Mouse (Mus musculus) heart, embryonic 12.5 days (tissue): Measurements from ENCODE around the gene Copz1. TPM values are rescaled to one million over a fixed set of nuclear protein-coding genes. Genes with fewer than 3 reads are reported as not detected.

Experiments used
- ATAC-seq: fragments of 200-750 bp; cut with Nextera tagmentation; 2 replicates; pipeline ENCODE4 v1.8.0; 2017; ENCODE audit warnings: moderate TSS enrichment, moderate library complexity; ENCODE audit not compliant: insufficient number of reproducible peaks, low FRiP score
- H3K27ac ChIP-seq: fragments of 300-500 bp; sonication (generic); 2 replicates; pipeline ENCODE4 v1.5.1; 2016; ENCODE audit warnings: mild to moderate bottlenecking, moderate library complexity; ENCODE audit not compliant: poor library complexity, severe bottlenecking
- H3K27me3 ChIP-seq: fragments of 300-500 bp; sonication (generic); replicated peaks from 2 replicates; pipeline ENCODE4 v1.6.1; 2016; ENCODE audit warnings: mild to moderate bottlenecking, moderate library complexity
- H3K36me3 ChIP-seq: fragments of 300-500 bp; sonication (generic); 2 replicates; pipeline ENCODE4 v1.6.1; 2016; ENCODE audit warnings: mild to moderate bottlenecking, moderate library complexity
- H3K4me1 ChIP-seq: fragments of 300-500 bp; sonication (generic); replicated peaks from 2 replicates; pipeline ENCODE4 v1.6.1; 2016; ENCODE audit warnings: mild to moderate bottlenecking
- H3K4me2 ChIP-seq: fragments of 300-500 bp; sonication (generic); 2 replicates; pipeline ENCODE4 v1.6.1; 2016; ENCODE audit warnings: mild to moderate bottlenecking, moderate library complexity
- H3K4me3 ChIP-seq: fragments of 300-500 bp; sonication (generic); 2 replicates; pipeline ENCODE4 v1.5.1; 2016; ENCODE audit warnings: mild to moderate bottlenecking
- H3K9ac ChIP-seq: fragments of 300-500 bp; sonication (generic); 2 replicates; pipeline ENCODE4 v1.6.1; 2016; ENCODE audit warnings: mild to moderate bottlenecking, moderate library complexity
- H3K9me3 ChIP-seq: fragments of 300-500 bp; sonication (generic); replicated peaks from 2 replicates; pipeline ENCODE4 v1.6.1; 2016; ENCODE audit warnings: mild to moderate bottlenecking, moderate library complexity
- WGBS: fragments of 180-500 bp; shearing (Covaris S2); methylation state at CpG from one replicate; pipeline ENCODE4 v1.1.7; 2016; 5-methylcytosine and 5-hydroxymethylcytosine counted together
- polyA plus RNA-seq: library from polyadenylated mRNA; unstranded; fragments of >200 nt; fragmentation: Nextera tagmentation; extraction: Ambion mirVana; gene quantifications from 2 replicates; pipeline ENCODE4 v1.2.1, GENCODE M21; 2016

Gene Copz1
- 166 TPM in 2 replicates for polyA plus RNA-seq

- peak; percentile 99 for ATAC-seq
- H3K36me3 ChIP-seq = no peaks in the 10 kb centered on the region
- peak within 1 kb of the TSS; percentile 68 for H3K27ac ChIP-seq
- H3K4me1 ChIP-seq = peaks cover 9% of the 10 kb centered on the region
- H3K4me3 ChIP-seq = peak within 1 kb of the TSS; percentile 98
- peak within 1 kb of the TSS; percentile 74 for H3K4me2 ChIP-seq
- no peaks in the 10 kb centered on the region for H3K27me3 ChIP-seq
- peak within 1 kb of the TSS; percentile 98 for H3K9ac ChIP-seq
- H3K9me3 ChIP-seq = no peaks in the 10 kb centered on the region
- under 1% methylated on average over 38 of the region's 38 CpGs for WGBS
These were observed at the start of gene Copz1 for GRCm38 (mm10) chr15:103272419-103273279. Copz1 (plus strand) TSS chr15:103272714.

DNA sequence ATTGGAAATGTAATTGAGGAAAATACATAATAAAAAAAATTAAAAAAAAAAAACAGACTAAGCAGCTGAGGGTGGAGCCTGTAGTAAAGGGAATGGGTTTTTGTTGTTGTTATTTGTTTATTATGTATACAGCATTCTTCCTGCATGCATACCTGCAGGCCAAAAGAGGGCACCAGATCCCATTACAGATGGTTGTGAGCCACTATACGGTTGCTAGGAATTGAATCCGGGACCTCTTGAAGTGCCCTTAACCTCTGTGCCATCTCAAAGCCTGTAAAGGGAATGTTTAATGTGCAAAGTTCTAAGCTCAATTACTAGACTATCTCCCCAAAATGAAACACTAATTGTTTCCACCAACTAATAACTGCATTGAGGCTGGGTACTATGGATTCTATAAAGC is 48.4 kb upstream of the Copz1 start:
- peaks cover 29% of the 10 kb centered on the region for H3K4me1 ChIP-seq

DNA sequence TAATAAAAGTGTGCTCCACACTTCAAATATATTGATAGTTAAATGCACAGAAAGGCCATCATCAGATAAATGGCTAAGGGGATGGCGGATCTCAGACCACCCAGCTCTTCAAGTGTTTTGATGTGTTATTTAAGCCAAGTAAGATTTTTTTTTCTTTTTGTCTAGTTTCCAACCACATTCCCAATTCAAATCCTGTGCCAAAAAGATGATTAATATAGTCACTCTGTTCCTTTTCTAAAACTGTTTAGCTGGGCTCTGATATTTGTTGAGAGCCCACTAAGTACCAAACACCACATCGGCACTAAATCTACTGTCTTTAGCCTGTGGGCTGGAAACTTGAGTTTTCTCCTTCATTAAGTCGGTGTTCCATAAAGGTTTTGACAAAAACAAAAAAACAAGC is 45.5 kb upstream of the Copz1 start:
- Histone ChIP-seq H3K4me2 (no peak overlapping the region), H3K4me3 (no peak overlapping the region), H3K36me3 (0 out of 2 replicates have a peak, but pooled peaks cover 5% of the 10 kb centered on the region), H3K9me3 (no peaks in the 10 kb centered on the region), H3K27me3 (no peaks in the 10 kb centered on the region), H3K4me1 (peaks cover 16% of the 10 kb centered on the region), H3K27ac (no peak overlapping the region), H3K9ac (no peak overlapping the region)
- WGBS = 92% methylated on average over 3 of the region's 3 CpGs
- ATAC-seq = no peak

More for the DNA sequence above, 48.4 kb upstream of the Copz1 start:
- H3K36me3 ChIP-seq = 0 out of 2 replicates have a peak, but pooled peaks cover 5% of the 10 kb centered on the region
- H3K4me2 ChIP-seq = no peak overlapping the region
- no peak overlapping the region for H3K9ac ChIP-seq
- WGBS = 92% methylated on average over 2 of the region's 2 CpGs
- H3K4me3 ChIP-seq = no peak overlapping the region
- H3K27me3 ChIP-seq = no peaks in the 10 kb centered on the region
- no peak overlapping the region for H3K27ac ChIP-seq
- no peak for ATAC-seq
- H3K9me3 ChIP-seq = no peaks in the 10 kb centered on the region

- 0 out of 2 replicates have a peak, but pooled peaks cover 5% of the 10 kb centered on the region for H3K36me3 ChIP-seq
- no peak overlapping the region for H3K4me2 ChIP-seq
- no peak overlapping the region for H3K27ac ChIP-seq
- peaks cover 17% of the 10 kb centered on the region for H3K4me1 ChIP-seq
- 73% methylated on average over 2 of the region's 2 CpGs for WGBS
- no peak overlapping the region for H3K9ac ChIP-seq
- ATAC-seq = no peak
- H3K9me3 ChIP-seq = no peaks in the 10 kb centered on the region
- no peaks in the 10 kb centered on the region for H3K27me3 ChIP-seq
- no peak overlapping the region for H3K4me3 ChIP-seq
These were observed 44.9 kb upstream of the Copz1 start for GRCm38 (mm10) chr15:103227572-103227971.

- WGBS = 46% methylated on average over 2 of the region's 2 CpGs
- no peak for ATAC-seq
- peak overlapping the region; percentile 51; the same call in 1 of the 2 replicates for H3K27ac ChIP-seq
These were observed 43.6 kb upstream of the Copz1 start for GRCm38 (mm10) chr15:103228904-103229303.

GRCm38 (mm10) chr15:103233119-103233518 is 39.4 kb upstream of the Copz1 start:
- 73% methylated on average over 2 of the region's 2 CpGs for WGBS
- ATAC-seq = no peak

More at GRCm38 (mm10) chr15:103228904-103229303, 43.6 kb upstream of the Copz1 start:
- 0 out of 2 replicates have a peak, but pooled peaks cover 5% of the 10 kb centered on the region for H3K36me3 ChIP-seq
- H3K4me3 ChIP-seq = no peak overlapping the region
- H3K4me2 ChIP-seq = 0 out of 2 replicates have a peak overlapping the region, but pooled peaks have one; percentile 10
- no peaks in the 10 kb centered on the region for H3K27me3 ChIP-seq
- no peaks in the 10 kb centered on the region for H3K9me3 ChIP-seq
- no peak overlapping the region for H3K9ac ChIP-seq
- H3K4me1 ChIP-seq = peaks cover 24% of the 10 kb centered on the region

GRCm38 (mm10) chr15:103237295-103237694 is 35.2 kb upstream of the Copz1 start:
- Histone ChIP-seq H3K4me3 (no peak overlapping the region), H3K27ac (no peak overlapping the region), H3K27me3 (no peaks in the 10 kb centered on the region), H3K4me2 (no peak overlapping the region), H3K36me3 (peaks cover 29% of the 10 kb centered on the region), H3K9me3 (no peaks in the 10 kb centered on the region), H3K4me1 (peaks cover 23% of the 10 kb centered on the region), H3K9ac (no peak overlapping the region)
- 90% methylated on average over 7 of the region's 7 CpGs for WGBS
- ATAC-seq = no peak

More at GRCm38 (mm10) chr15:103233119-103233518, 39.4 kb upstream of the Copz1 start:
- no peaks in the 10 kb centered on the region for H3K9me3 ChIP-seq
- peaks cover 18% of the 10 kb centered on the region for H3K36me3 ChIP-seq
- H3K27ac ChIP-seq = no peak overlapping the region
- no peak overlapping the region for H3K4me2 ChIP-seq
- no peaks in the 10 kb centered on the region for H3K27me3 ChIP-seq
- H3K9ac ChIP-seq = no peak overlapping the region
- H3K4me1 ChIP-seq = peaks cover 20% of the 10 kb centered on the region
- H3K4me3 ChIP-seq = no peak overlapping the region

- H3K9ac ChIP-seq = peak overlapping the region; percentile 53
- peaks cover 30% of the 10 kb centered on the region for H3K4me1 ChIP-seq
- WGBS = under 1% methylated on average over 26 of the region's 26 CpGs
- peak overlapping the region; percentile 80 for H3K4me3 ChIP-seq
- peak; percentile 90 for ATAC-seq
- H3K27me3 ChIP-seq = no peaks in the 10 kb centered on the region
- H3K9me3 ChIP-seq = no peaks in the 10 kb centered on the region
- H3K27ac ChIP-seq = peak overlapping the region; percentile 86
- peak overlapping the region; percentile 95 for H3K4me2 ChIP-seq
- H3K36me3 ChIP-seq = peaks cover 47% of the 10 kb centered on the region
These were observed 33.3 kb upstream of the Copz1 start for GRCm38 (mm10) chr15:103239130-103239684.

DNA sequence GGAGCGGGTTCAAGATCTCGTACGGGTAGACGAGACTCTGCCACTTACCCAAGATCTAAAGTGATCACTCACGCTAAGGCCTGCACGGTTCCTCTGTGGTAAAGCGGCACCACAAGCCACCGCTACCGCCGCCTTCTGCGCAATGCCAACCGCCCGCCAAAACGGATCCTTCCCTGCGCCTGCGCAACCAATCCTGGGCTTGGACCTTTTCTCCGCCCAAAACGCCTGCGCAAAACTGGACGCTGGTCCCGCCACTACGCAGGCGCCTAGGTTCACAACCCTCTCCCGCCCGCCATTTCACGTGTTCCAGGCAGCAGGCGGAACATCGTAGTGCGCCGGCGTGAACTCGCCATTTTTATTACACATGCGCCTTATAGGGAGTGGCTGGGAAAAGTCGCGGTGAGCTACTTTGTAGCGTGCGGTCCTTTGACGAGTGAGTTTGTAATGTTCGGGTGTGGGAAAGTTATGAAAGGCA is 32.8 kb upstream of the Copz1 start, which contains the start of gene Cbx5:
Cbx5 (minus strand) TSS at position 132 of the 475 bp plus-strand sequence.
- Histone ChIP-seq H3K4me2 (peak within 1 kb of the TSS; percentile 95), H3K9ac (peak within 1 kb of the TSS; percentile 92), H3K27me3 (no peaks in the 10 kb centered on the region), H3K4me3 (peak within 1 kb of the TSS; percentile 80), H3K36me3 (peaks cover 44% of the 10 kb centered on the region), H3K9me3 (no peaks in the 10 kb centered on the region), H3K27ac (peak within 1 kb of the TSS; percentile 86), H3K4me1 (peaks cover 30% of the 10 kb centered on the region)
- WGBS = under 1% methylated on average over 39 of the region's 39 CpGs
- peak; percentile 91 for ATAC-seq

GRCm38 (mm10) chr15:103240160-103241028 is 32.1 kb upstream of the Copz1 start, which contains the start of gene Hnrnpa1:
Hnrnpa1 (plus strand) TSS chr15:103240432.
- H3K9ac ChIP-seq = peak within 1 kb of the TSS; percentile 92
- peak within 1 kb of the TSS; percentile 80 for H3K4me3 ChIP-seq
- no peaks in the 10 kb centered on the region for H3K27me3 ChIP-seq
- no peaks in the 10 kb centered on the region for H3K9me3 ChIP-seq
- H3K36me3 ChIP-seq = peaks cover 43% of the 10 kb centered on the region
- peak within 1 kb of the TSS; percentile 86 for H3K27ac ChIP-seq
- WGBS = 0% methylated on average over 47 of the region's 47 CpGs
- peaks cover 35% of the 10 kb centered on the region for H3K4me1 ChIP-seq
- peak; percentile 92 for ATAC-seq
- peak within 1 kb of the TSS; percentile 95 for H3K4me2 ChIP-seq
